Mouse (Mus musculus) brain, embryonic 14.5 days (tissue): ENCODE measurements at regions not wholly inside any gene's neighbourhood (a gene's known extent, or its start where the extent isn't known, plus 50 kb on each side); places are given as distances from the start of the nearest gene placed in this dataset.

ENCODE experiments used
- CTCF ChIP-seq: fragments of 200-500 bp; IDR thresholded peaks from 2 replicates; pipeline ENCODE4 v1.5.1; 2012; ENCODE audit warnings: inconsistent platforms, mild to moderate bottlenecking, moderate library complexity, borderline replicate concordance; ENCODE audit not compliant: insufficient read depth, insufficient read length; ENCODE audit errors: extremely low read depth
- POLR2A ChIP-seq: fragments of 200-500 bp; IDR thresholded peaks from 2 replicates; pipeline ENCODE4 v1.6.1; 2012; ENCODE audit warnings: mild to moderate bottlenecking, inconsistent platforms, borderline replicate concordance; ENCODE audit not compliant: poor library complexity, insufficient read depth, insufficient read length, severe bottlenecking; ENCODE audit errors: extremely low read depth

GRCm38 (mm10) chr14:106241721-106242405 is 135.9 kb downstream of the Trim52 start:
- TF ChIP-seq CTCF (no peak), POLR2A (no peak)
